Mouse (Mus musculus) lung, postnatal 0 days (tissue): Measurements from ENCODE around the gene Gdap1l1. TPM values are rescaled to one million over a fixed set of nuclear protein-coding genes. Genes with fewer than 3 reads are reported as not detected.

Experiments
- ATAC-seq: fragments of 200-750 bp; cut with Nextera tagmentation; 2 replicates; pipeline ENCODE4 v1.8.0; 2017; ENCODE audit warnings: moderate library complexity
- DNase-seq: peaks from one replicate; pipeline ENCODE4 v3.0.0-alpha.2; 2016; ENCODE audit warnings: low spot score
- H3K27ac ChIP-seq: fragments of 300-500 bp; sonication (generic); 2 replicates; pipeline ENCODE4 v1.5.1; 2014; ENCODE audit warnings: antibody characterized with exemption, mild to moderate bottlenecking, low read length, mixed read lengths
- H3K27me3 ChIP-seq: fragments of 300-500 bp; sonication (generic); replicated peaks from 2 replicates; pipeline ENCODE4 v1.6.1; 2014; ENCODE audit warnings: low read length, mixed read lengths; ENCODE audit not compliant: insufficient read depth
- H3K36me3 ChIP-seq: fragments of 300-500 bp; sonication (generic); 2 replicates; pipeline ENCODE4 v1.6.1; 2014; ENCODE audit warnings: low read length, mixed read lengths; ENCODE audit not compliant: insufficient read depth
- H3K4me1 ChIP-seq: fragments of 300-500 bp; sonication (generic); 2 replicates; pipeline ENCODE4 v1.6.1; 2014; ENCODE audit warnings: antibody characterized with exemption, low read depth, low read length, mixed read lengths; ENCODE audit not compliant: insufficient read depth
- H3K4me2 ChIP-seq: fragments of 300-500 bp; sonication (generic); replicated peaks from 2 replicates; pipeline ENCODE4 v1.6.1; 2014; ENCODE audit warnings: low read depth, mild to moderate bottlenecking, low read length, moderate library complexity, mixed read lengths
- H3K4me3 ChIP-seq: fragments of 300-500 bp; sonication (generic); 2 replicates; pipeline ENCODE4 v1.5.1; 2014; ENCODE audit warnings: low read depth, low read length
- H3K9ac ChIP-seq: fragments of 300-500 bp; sonication (generic); replicated peaks from 2 replicates; pipeline ENCODE4 v1.6.1; 2014; ENCODE audit warnings: low read depth, mild to moderate bottlenecking
- H3K9me3 ChIP-seq: fragments of 300-500 bp; sonication (generic); 2 replicates; pipeline ENCODE4 v1.6.1; 2016; ENCODE audit warnings: low read length, mixed read lengths
- CTCF ChIP-seq: IDR thresholded peaks from 2 replicates; pipeline ENCODE4 v1.5.1; 2016; ENCODE audit warnings: antibody characterized with exemption, mild to moderate bottlenecking
- EP300 ChIP-seq: IDR thresholded peaks from 2 replicates; pipeline ENCODE4 v1.6.1; 2016; ENCODE audit warnings: antibody characterized with exemption, mild to moderate bottlenecking, control low read depth
- WGBS: fragments of 180-500 bp; shearing (Covaris S2); extraction: QIAGEN DNeasy Blood & Tissue Kit; methylation state at CpG from one replicate; pipeline ENCODE4 v1.1.7; 2014; 5-methylcytosine and 5-hydroxymethylcytosine counted together
- polyA plus RNA-seq: library from polyadenylated mRNA; unstranded; fragments of >200 nt; fragmentation: Nextera tagmentation; extraction: Ambion mirVana; gene quantifications from 2 replicates; pipeline ENCODE4 v1.2.1, GENCODE M21; 2015

The Gdap1l1 gene
- polyA plus RNA-seq, 1 experiment from 2014 or later, result 0.37 TPM

GRCm38 (mm10) chr2:163502219-163502618 lies 63.9 kb downstream of the Gdap1l1 start:
- Histone ChIP-seq H3K36me3 (no peaks in the 10 kb centered on the region), H3K27me3 (no peaks in the 10 kb centered on the region), H3K9me3 (no peaks in the 10 kb centered on the region), H3K27ac (no peak overlapping the region), H3K9ac (no peak overlapping the region), H3K4me3 (no peak overlapping the region), H3K4me2 (no peak overlapping the region), H3K4me1 (no peaks in the 10 kb centered on the region)
- ATAC-seq (no peak), DNase-seq (no peak)
- WGBS, result 64% methylated on average over 2 of the region's 2 CpGs
- TF ChIP-seq EP300 (no peak), CTCF (no peak)

GRCm38 (mm10) chr2:163503191-163503590 lies 64.9 kb downstream of the Gdap1l1 start:
- H3K4me2 ChIP-seq, result no peak overlapping the region
- H3K9me3 ChIP-seq, result no peaks in the 10 kb centered on the region
- no peaks in the 10 kb centered on the region for H3K36me3 ChIP-seq
- ATAC-seq, result no peak
- H3K27me3 ChIP-seq, result no peaks in the 10 kb centered on the region
- TF ChIP-seq EP300 (no peak), CTCF (no peak)
- H3K4me3 ChIP-seq, result no peak overlapping the region
- no peak overlapping the region for H3K9ac ChIP-seq
- no peak overlapping the region for H3K27ac ChIP-seq
- 69% methylated on average over 7 of the region's 7 CpGs for WGBS
- H3K4me1 ChIP-seq, result no peaks in the 10 kb centered on the region
- no peak for DNase-seq

Other genes starting within 250 kb of the Gdap1l1 start
- 4.3 and 7.2 TPM in 2 replicates for gene Tox2, start 235.4 kb upstream of the Gdap1l1 start, polyA plus RNA-seq
- 4.0 and 6.0 TPM in 2 replicates for gene Jph2, start 40.5 kb upstream of the Gdap1l1 start, polyA plus RNA-seq
- 73.8 and 74.6 TPM in 2 replicates for gene Oser1, start 13.8 kb upstream of the Gdap1l1 start, polyA plus RNA-seq
- 18.6 and 22.5 TPM in 2 replicates for gene Fitm2, start 34.2 kb downstream of the Gdap1l1 start, polyA plus RNA-seq
- 0.18 TPM in 1 of 2 replicates, not detected in the other for gene R3hdml, start 53.8 kb downstream of the Gdap1l1 start, polyA plus RNA-seq
- gene Hnf4a, start 68.3 kb downstream of the Gdap1l1 start, polyA plus RNA-seq, result 0.23 TPM in 1 of 2 replicates, not detected in the other
- 17.2 and 20.0 TPM in 2 replicates for gene Ttpal, start 163.8 kb downstream of the Gdap1l1 start, polyA plus RNA-seq
- 96.7 and 106 TPM in 2 replicates for gene Serinc3, start 206.7 kb downstream of the Gdap1l1 start, polyA plus RNA-seq
- 95.2 and 106 TPM in 2 replicates for gene Pkig, start 219.9 kb downstream of the Gdap1l1 start, polyA plus RNA-seq